Mouse (Mus musculus) ovary, adult 10 weeks (tissue): ENCODE results near the gene Timp1. TPM values are rescaled to one million over a fixed set of nuclear protein-coding genes. Genes with fewer than 3 reads are reported as not detected.

ENCODE experiments used
- polyA plus RNA-seq: library from polyadenylated mRNA; stranded (reverse); fragments of 350-450 nt; fragmentation: Illumina TruSeq; extraction: RNeasy Lipid Tissue Mini Kit (QIAGEN cat#74804); gene quantifications from one replicate; pipeline ENCODE4 v1.2.3, GENCODE M21; 2014

Timp1 gene
- polyA plus RNA-seq = 5.7 TPM

DNA sequence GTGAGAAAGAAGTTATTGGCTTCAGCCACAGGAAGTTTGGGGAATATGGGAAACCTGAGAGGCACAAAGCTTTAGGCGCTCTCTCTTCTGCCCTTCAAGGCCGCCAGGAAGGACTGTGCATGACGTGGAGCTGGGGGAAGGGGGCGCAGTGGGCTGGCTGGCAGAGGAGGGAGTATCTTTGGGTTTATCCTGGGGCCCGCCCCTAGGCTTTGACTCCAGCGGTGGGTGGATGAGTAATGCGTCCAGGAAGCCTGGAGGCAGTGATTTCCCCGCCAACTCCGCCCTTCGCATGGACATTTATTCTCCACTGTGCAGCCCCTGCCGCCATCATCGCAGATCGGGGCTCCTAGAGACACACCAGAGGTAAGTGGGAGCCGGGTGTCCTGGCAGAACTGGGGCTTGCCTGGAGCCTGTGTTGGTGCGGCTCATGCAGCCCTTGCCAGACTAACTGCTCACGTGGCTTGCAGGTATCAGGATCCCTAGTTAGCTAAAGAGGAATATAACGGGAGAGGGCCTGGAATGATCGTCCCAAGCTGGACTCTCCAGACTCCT, at the start of gene Timp1:
Timp1 (plus strand) TSS at position 205 of the 552 bp plus-strand sequence.

DNA sequence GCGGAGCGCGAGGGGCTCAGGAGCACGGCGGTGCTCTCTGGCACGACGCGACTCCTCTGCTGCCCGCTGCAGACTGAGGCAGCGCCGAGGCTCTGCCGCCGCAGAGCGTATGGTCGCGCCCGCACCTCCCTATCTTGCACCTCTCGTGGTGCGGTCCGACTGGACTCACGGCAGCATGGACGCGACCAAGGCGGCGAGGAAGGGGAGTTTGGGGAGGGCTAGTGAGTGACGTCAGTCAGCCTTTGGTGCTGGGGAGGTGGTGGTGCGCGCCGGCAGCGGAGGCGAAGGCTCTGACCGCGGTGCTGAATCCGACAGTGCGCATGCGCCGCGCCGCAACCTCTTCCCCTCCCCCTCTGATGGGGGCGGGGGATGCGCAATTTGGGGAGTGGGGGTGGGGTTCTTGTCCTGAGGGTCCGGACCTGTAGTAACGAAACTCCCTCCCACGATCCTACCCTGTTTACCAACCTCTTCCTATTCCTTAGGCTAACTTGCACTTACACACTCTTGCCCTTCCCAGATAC, 50.9 kb downstream of the Timp1 start, which contains the start of gene Syn1:
Syn1 (minus strand) TSS at position 161 of the 521 bp plus-strand sequence.

Other genes with a start within 250 kb of the Timp1 start
- 185 TPM for gene Uba1, start 211.8 kb upstream of the Timp1 start, polyA plus RNA-seq
- gene Cdk16, start 182.2 kb upstream of the Timp1 start, polyA plus RNA-seq = 28.4 TPM
- 16.8 TPM for gene Usp11, start 166.3 kb upstream of the Timp1 start, polyA plus RNA-seq
- gene Araf, start 72.4 kb upstream of the Timp1 start, polyA plus RNA-seq = 50.9 TPM
- 2.3 TPM for gene Syn1, start 50.8 kb downstream of the Timp1 start, polyA plus RNA-seq
- 2.0 TPM for gene Cfp, start 61.4 kb downstream of the Timp1 start, polyA plus RNA-seq
- 17.5 TPM for gene Elk1, start 80.4 kb downstream of the Timp1 start, polyA plus RNA-seq
- gene Uxt, start 91.9 kb downstream of the Timp1 start, polyA plus RNA-seq = 28.1 TPM
- gene Zfp182, start 192.2 kb downstream of the Timp1 start, polyA plus RNA-seq = 36.2 TPM
- not detected for gene Spaca5, start 198.2 kb downstream of the Timp1 start, polyA plus RNA-seq
- 9.7 TPM for gene Zfp300, start 219.4 kb downstream of the Timp1 start, polyA plus RNA-seq
- not detected for gene Ssxa1, start 245.7 kb downstream of the Timp1 start, polyA plus RNA-seq